Mouse (Mus musculus) embryo, embryonic 9.5 days (tissue): ENCODE results near the gene Sema7a.

Experiments
- DNase-seq: peaks from one replicate; pipeline ENCODE4 v3.0.0-alpha.2; 2017; ENCODE audit errors: extremely low spot score

Sema7a gene

GRCm38 (mm10) chr9:57938225-57939055 lies 1.5 kb upstream of the Sema7a start:
- DNase-seq: no peak

GRCm38 (mm10) chr9:57940349-57940794 lies 460 bp downstream of the Sema7a start:
- DNase-seq: no peak

GRCm38 (mm10) chr9:57940861-57941638 lies 1.1 kb downstream of the Sema7a start:
- DNase-seq: peak; percentile 26

- no peak for DNase-seq
Observed at GRCm38 (mm10) chr9:57942039-57942438, 2.1 kb downstream of the Sema7a start.

GRCm38 (mm10) chr9:57943067-57943466 lies 3.2 kb downstream of the Sema7a start:
- DNase-seq: no peak

- DNase-seq: peak; percentile 54
Observed at GRCm38 (mm10) chr9:57944572-57944971, 4.7 kb downstream of the Sema7a start.

GRCm38 (mm10) chr9:57945771-57946616 lies 6.1 kb downstream of the Sema7a start:
- DNase-seq: no peak

- no peak for DNase-seq
Observed at GRCm38 (mm10) chr9:57947381-57948030, 7.6 kb downstream of the Sema7a start.

- no peak for DNase-seq
Observed at GRCm38 (mm10) chr9:57948333-57948931, 8.5 kb downstream of the Sema7a start.

GRCm38 (mm10) chr9:57949102-57949704 lies 9.3 kb downstream of the Sema7a start:
- no peak for DNase-seq

- no peak for DNase-seq
Observed at GRCm38 (mm10) chr9:57949879-57950278, 10.0 kb downstream of the Sema7a start.

GRCm38 (mm10) chr9:57950519-57950918 lies 10.6 kb downstream of the Sema7a start:
- no peak for DNase-seq

GRCm38 (mm10) chr9:57951993-57952392 lies 12.1 kb downstream of the Sema7a start:
- no peak for DNase-seq

- no peak for DNase-seq
Observed at GRCm38 (mm10) chr9:57954962-57955744, 15.2 kb downstream of the Sema7a start.

- no peak for DNase-seq
Observed at GRCm38 (mm10) chr9:57955764-57956163, 15.9 kb downstream of the Sema7a start.

- DNase-seq: no peak
Observed at GRCm38 (mm10) chr9:57956196-57956837, 16.4 kb downstream of the Sema7a start.

GRCm38 (mm10) chr9:57956838-57957236 lies 16.9 kb downstream of the Sema7a start:
- no peak for DNase-seq

GRCm38 (mm10) chr9:57958615-57959014 lies 18.7 kb downstream of the Sema7a start:
- no peak for DNase-seq

GRCm38 (mm10) chr9:57959399-57959798 lies 19.5 kb downstream of the Sema7a start:
- no peak for DNase-seq
